Mouse (Mus musculus) olfactory bulb, adult 2 months (tissue): ENCODE measurements around the gene Tfb1m.

ENCODE experiments used
- CTCF ChIP-seq: fragments of 200-500 bp; IDR thresholded peaks from 2 replicates; pipeline ENCODE4 v1.5.1; 2012; ENCODE audit warnings: low read depth, mild to moderate bottlenecking, low read length, moderate library complexity; ENCODE audit not compliant: insufficient read depth
- POLR2A ChIP-seq: fragments of 200-500 bp; IDR thresholded peaks from 2 replicates; pipeline ENCODE4 v1.6.1; 2012; ENCODE audit warnings: mild to moderate bottlenecking, low read depth, low read length, moderate library complexity; ENCODE audit not compliant: insufficient read depth

GRCm38 (mm10) chr17:3509841-3510240 is 47.7 kb downstream of the Tfb1m start:
- TF ChIP-seq POLR2A = no peak
- TF ChIP-seq CTCF = peak; percentile 47; the same call in 1 of the 2 replicates
